Mouse (Mus musculus): ENCODE results near the gene Tex35. TPM values are rescaled to one million over a fixed set of nuclear protein-coding genes. Genes with fewer than 3 reads are reported as not detected.

The Tex35 gene
- under 1 TPM; 0.05 to 0.12 TPM for polyA plus RNA-seq (2012; fragmentation: generic; extraction: Trizol)

DNA sequence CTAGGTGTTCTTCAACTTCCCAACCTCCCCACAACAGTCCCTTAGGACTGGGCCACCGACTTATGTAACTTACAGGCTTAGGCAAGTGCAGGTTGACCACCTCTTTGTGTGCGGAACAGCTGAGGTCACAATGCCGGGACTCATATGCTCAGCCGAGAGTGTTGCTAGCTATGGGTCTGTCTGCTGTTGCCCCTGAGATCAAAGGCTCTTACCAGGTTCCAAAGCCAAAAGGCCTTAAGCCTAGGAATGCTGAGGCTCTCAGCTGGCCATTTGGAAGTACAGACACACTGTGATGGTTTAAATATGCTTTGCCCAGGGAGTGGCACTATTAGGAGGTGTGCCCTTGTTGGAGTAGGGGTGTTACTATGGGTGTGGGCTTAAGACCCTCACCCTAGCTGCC is at the start of gene Tex35:
Gene Tex35, minus strand, starts transcription at position 101 of the 400 bp plus-strand sequence.

Other genes starting within 250 kb of the Tex35 start
- 1 to 10 TPM; 2.2 to 6.0 TPM for gene Ralgps2, start 169.1 kb downstream of the Tex35 start, polyA plus RNA-seq (2012; fragmentation: generic; extraction: Trizol)

Measured in C3H10T1/2 (cell line).